Mouse (Mus musculus) lung, postnatal 0 days (tissue): ENCODE measurements around the gene Nectin2.

Experiments
- CTCF ChIP-seq: IDR thresholded peaks from 2 replicates; pipeline ENCODE4 v1.5.1; 2016; ENCODE audit warnings: antibody characterized with exemption, mild to moderate bottlenecking
- EP300 ChIP-seq: IDR thresholded peaks from 2 replicates; pipeline ENCODE4 v1.6.1; 2016; ENCODE audit warnings: antibody characterized with exemption, mild to moderate bottlenecking, control low read depth

DNA sequence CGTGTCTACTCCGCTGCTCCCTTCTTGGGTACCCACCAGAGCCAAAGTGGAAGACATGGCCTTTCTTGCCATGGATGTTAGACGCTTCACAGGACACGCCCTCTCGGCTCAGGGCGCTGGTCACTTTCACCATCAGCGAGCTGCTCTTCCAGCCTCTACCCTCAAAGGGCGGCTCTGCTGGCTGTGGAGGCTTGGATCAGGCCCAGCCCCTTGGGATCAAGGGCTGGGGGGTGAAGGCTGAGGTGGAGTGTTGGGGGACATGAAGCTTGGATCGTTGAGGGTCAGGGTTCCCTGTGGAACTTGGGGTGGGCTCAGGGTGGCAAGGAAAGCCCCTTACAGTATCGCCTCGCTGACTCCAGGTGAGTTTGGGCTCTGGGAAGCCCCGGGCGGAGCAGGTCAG lies 8.3 kb upstream of the Nectin2 start:
- TF ChIP-seq CTCF: no peak
- no peak for TF ChIP-seq EP300
